Mouse (Mus musculus): Measurements from ENCODE around the gene Lep.

DNA sequence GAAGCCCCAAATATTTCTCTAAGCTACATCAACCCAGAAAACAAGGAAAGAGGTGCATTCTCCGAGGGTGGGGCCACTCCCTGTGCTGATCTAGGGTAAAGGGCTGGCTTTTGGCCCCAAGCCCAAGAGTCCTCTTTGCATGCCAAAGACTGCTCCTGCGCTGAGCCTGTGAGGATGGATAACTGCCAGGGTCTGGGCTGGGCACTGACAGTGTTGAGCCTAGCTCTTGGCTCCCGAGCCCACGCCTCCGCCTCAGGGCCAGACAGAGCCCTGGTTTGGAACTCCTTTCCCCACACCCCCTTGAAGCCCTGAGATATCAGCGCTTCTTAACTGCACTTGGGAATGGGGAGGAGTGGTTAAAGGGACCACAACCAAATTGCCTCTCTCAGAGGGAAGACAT lies 28.8 kb upstream of the Lep start:
- no peak for TF ChIP-seq POLR2A (IDR thresholded peaks at IDR 0.05; ENCODE audit: control insufficient read depth, extremely low read depth, insufficient read depth, low read length, poor library complexity)
- no peak for TF ChIP-seq CTCF (IDR thresholded peaks at IDR 0.05; ENCODE audit: borderline replicate concordance, control insufficient read depth, extremely low read depth, insufficient read depth, low read length, poor library complexity)
